Mouse (Mus musculus) forebrain, postnatal 0 days (tissue): ENCODE measurements around the gene Guk1. TPM values are rescaled to one million over a fixed set of nuclear protein-coding genes. Genes with fewer than 3 reads are reported as not detected.

Experiments used
- ATAC-seq: fragments of 200-750 bp; cut with Nextera tagmentation; 2 replicates; pipeline ENCODE4 v1.8.0; 2017; ENCODE audit warnings: mild to moderate bottlenecking, moderate library complexity
- DNase-seq: peaks from one replicate; pipeline ENCODE4 v3.0.0-alpha.2; 2015
- H3K27ac ChIP-seq: fragments of 300-500 bp; sonication (generic); 2 replicates; pipeline ENCODE4 v1.5.1; 2014; ENCODE audit warnings: low read depth, mild to moderate bottlenecking, antibody characterized with exemption, low read length, moderate library complexity, mixed read lengths
- H3K27me3 ChIP-seq: fragments of 300-500 bp; sonication (generic); 2 replicates; pipeline ENCODE4 v1.6.1; 2014; ENCODE audit warnings: mild to moderate bottlenecking, low read length, mixed read lengths; ENCODE audit not compliant: insufficient read depth
- H3K36me3 ChIP-seq: fragments of 300-500 bp; sonication (generic); 2 replicates; pipeline ENCODE4 v1.6.1; 2014; ENCODE audit warnings: mild to moderate bottlenecking, moderate library complexity; ENCODE audit not compliant: insufficient read depth
- H3K4me1 ChIP-seq: fragments of 300-500 bp; sonication (generic); 2 replicates; pipeline ENCODE4 v1.6.1; 2014; ENCODE audit warnings: antibody characterized with exemption; ENCODE audit not compliant: insufficient read depth
- H3K4me2 ChIP-seq: fragments of 300-500 bp; sonication (generic); 2 replicates; pipeline ENCODE4 v1.6.1; 2014; ENCODE audit warnings: low read depth, mild to moderate bottlenecking, moderate library complexity
- H3K4me3 ChIP-seq: fragments of 300-500 bp; sonication (generic); 2 replicates; pipeline ENCODE4 v1.5.1; 2014; ENCODE audit warnings: low read depth, low read length, mixed read lengths
- H3K9ac ChIP-seq: fragments of 300-500 bp; sonication (generic); 2 replicates; pipeline ENCODE4 v1.6.1; 2014; ENCODE audit warnings: mild to moderate bottlenecking
- H3K9me3 ChIP-seq: fragments of 300-500 bp; sonication (generic); 2 replicates; pipeline ENCODE4 v1.6.1; 2016; ENCODE audit warnings: low read length
- CTCF ChIP-seq: sonication (generic); IDR thresholded peaks from 2 replicates; pipeline ENCODE4 v1.5.1; 2016; ENCODE audit warnings: antibody characterized with exemption, control low read depth, low read depth
- WGBS: fragments of 180-500 bp; shearing (Covaris S2); extraction: QIAGEN DNeasy Blood & Tissue Kit; methylation state at CpG from one replicate; pipeline ENCODE4 v1.1.7; 2014; 5-methylcytosine and 5-hydroxymethylcytosine counted together
- polyA plus RNA-seq: library from polyadenylated mRNA; unstranded; fragments of >200 nt; fragmentation: Nextera tagmentation; extraction: Ambion mirVana; gene quantifications from 2 replicates; pipeline ENCODE4 v1.2.1, GENCODE M21; 2015
- total RNA-seq: library from RNA; depleted of rRNA; stranded (reverse); fragments of >200 nt; gene quantifications from 2 replicates; pipeline ENCODE4 v1.2.3, GENCODE M21; 2014

The Guk1 gene
- total and polyA plus RNA-seq, 2 experiments from 2014 or later, result 122 to 274 TPM

DNA sequence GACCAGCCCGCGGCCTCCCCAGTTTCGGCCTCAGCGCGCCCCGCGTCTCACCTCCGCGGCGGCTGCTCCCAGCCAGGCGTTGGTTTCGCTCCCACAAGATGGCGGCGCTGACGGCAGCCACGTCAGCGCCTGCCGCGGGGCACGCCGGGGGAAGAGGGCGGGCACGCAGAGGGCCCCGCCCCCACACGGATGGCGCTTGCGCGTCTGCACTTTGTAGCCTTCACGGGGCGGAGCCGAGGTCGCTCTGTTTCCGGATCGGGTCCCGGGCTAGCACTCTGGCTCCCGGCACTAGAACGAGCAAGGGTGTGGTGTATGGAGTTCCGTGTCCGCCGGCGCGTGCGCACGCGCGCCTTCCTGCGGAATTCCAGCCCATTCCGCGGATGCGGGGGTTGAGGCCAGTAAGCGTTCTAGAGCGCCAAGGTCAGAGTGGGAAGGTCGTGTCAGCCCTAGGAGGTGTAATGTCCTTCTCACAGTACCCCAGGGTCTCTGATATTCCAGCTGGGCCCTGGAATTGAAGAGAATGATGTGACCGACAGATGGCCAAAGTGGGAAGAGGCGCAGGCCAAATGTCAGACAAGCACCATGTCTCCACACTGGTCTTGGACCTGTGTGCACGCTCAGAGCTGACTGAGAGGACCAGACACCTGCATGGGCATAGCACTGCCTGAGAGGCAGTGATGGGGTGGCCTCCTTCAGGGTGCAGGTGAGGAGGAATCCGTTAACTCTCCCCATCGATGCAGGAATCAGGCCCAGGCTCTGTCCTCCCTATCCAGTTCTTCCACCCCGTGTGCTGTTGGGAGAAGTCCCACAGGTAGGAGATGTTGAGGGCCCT, 36.3 kb upstream of the Guk1 start, which contains the start of gene Arf1:
TSS of gene Arf1 (minus strand) at position 149 of the 832 bp plus-strand sequence.
- WGBS, result 10% methylated on average over 58 of the region's 59 CpGs

DNA sequence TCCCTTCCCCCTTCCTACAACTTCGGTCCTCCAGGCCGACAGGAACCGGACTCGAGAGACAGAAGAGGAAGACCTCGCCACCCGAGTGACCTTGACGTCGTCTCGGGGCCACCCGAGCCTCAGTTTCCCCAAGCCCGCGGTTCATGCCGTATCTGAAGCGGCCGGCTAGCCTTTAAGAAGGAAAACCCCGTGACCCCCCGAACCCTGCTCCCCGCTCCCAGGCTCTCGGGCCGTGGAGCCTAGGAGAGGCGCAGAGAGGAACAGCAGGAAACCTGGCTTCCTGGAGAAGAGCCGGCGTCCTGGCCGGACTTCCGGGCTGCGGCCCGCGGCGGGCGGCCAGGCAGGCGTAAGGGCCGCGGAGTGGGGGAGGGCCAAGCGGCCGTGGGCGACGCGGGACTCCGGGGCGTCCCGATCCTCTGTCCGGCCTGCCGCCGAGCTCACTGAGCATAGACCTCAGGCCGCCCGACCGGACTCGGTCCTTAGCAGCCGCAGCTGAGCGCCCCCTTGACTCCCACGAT, 35.7 kb upstream of the Guk1 start:
- Histone ChIP-seq H3K27me3 (no peaks in the 10 kb centered on the region), H3K36me3 (no peaks in the 10 kb centered on the region), H3K9ac (peak overlapping the region; percentile 96), H3K9me3 (no peaks in the 10 kb centered on the region), H3K27ac (peak overlapping the region; percentile 89), H3K4me2 (peak overlapping the region; percentile 92), H3K4me1 (peaks cover 33% of the 10 kb centered on the region), H3K4me3 (peak overlapping the region; percentile 99)
- WGBS, result under 1% methylated on average over 51 of the region's 51 CpGs
- TF ChIP-seq CTCF, result no peak
- ATAC-seq, result peak; percentile 70
- no peak for DNase-seq

More for the DNA sequence above, 36.3 kb upstream of the Guk1 start, which contains the start of gene Arf1:
- no peak; the same call in 1 of the 2 replicates for TF ChIP-seq CTCF
- Histone ChIP-seq H3K4me3 (peak within 1 kb of the TSS; percentile 99), H3K36me3 (no peaks in the 10 kb centered on the region), H3K4me1 (peaks cover 31% of the 10 kb centered on the region), H3K27me3 (no peaks in the 10 kb centered on the region), H3K9me3 (no peaks in the 10 kb centered on the region), H3K9ac (peak within 1 kb of the TSS; percentile 96), H3K4me2 (peak within 1 kb of the TSS; percentile 92), H3K27ac (peak within 1 kb of the TSS; percentile 89)
- peak; percentile 98 for ATAC-seq
- peak; percentile 98 for DNase-seq

DNA sequence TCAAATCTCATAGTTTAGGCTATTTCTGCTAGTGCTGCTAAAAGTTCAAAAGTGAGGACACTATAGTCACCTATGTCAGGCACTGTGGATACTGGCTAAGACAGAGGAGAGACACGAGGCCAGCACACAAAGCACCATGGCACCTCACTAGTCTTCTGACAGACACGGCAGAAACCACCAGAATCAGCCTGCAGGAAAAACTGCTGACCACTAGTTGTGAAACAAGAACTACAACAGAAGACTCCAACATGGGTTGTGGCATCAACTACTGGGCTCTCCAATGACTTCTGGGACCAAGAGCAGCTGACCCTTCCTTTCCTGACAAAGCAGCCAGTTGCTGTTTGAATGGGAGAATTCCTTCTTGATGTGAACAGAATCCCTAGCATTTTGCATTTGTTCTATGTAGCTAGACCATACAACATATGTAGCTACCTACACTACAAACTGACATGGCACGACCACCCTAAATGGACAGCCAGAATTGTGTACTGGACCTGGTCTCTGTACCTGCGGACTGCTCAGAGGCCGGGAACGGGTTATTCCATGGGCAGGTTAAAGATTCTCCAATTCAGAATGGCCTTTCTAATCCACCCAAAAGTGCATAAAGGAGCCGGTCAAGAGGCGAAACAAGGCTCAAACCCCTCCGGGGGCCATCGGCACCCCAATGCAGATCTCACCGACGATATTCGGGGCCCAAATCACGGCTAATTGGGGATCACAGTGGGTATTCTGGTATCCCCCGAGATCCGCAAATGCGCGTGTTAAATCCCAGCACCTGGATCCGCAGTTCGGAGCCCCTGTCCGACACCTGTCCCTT, 35.0 kb upstream of the Guk1 start:
- DNase-seq (no peak), ATAC-seq (no peak)
- WGBS, result 5% methylated on average over 21 of the region's 21 CpGs
- H3K4me3 ChIP-seq, result peak overlapping the region; percentile 99
- H3K27me3 ChIP-seq, result no peaks in the 10 kb centered on the region
- H3K9me3 ChIP-seq, result no peaks in the 10 kb centered on the region
- no peak for TF ChIP-seq CTCF
- H3K4me1 ChIP-seq, result peaks cover 33% of the 10 kb centered on the region
- H3K9ac ChIP-seq, result peak overlapping the region; percentile 96
- H3K36me3 ChIP-seq, result no peaks in the 10 kb centered on the region
- peak overlapping the region; percentile 92 for H3K4me2 ChIP-seq
- peak overlapping the region; percentile 89 for H3K27ac ChIP-seq

DNA sequence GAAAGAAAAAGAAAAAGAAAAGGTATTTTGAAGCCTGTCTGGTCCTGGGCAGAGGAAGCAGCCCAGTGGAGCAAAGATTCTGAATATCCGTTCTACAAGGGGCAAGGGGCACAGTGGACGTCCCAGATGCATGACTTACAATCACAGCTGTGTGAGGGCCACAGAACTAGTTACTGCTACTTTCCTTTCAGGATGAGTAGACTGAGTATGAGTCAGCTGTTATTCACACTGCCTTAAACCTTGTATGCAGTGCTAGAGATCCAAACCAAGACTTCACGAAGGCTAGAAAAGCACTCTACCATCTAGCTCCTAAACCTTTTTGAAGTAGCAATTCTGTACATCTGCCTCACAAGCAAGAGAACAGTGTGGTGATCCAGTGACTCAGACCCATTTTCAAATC, 34.2 kb upstream of the Guk1 start:
- 57% methylated on average over 3 of the region's 3 CpGs for WGBS
- Histone ChIP-seq H3K36me3 (no peaks in the 10 kb centered on the region), H3K4me1 (peaks cover 33% of the 10 kb centered on the region), H3K9ac (peak overlapping the region; percentile 96; the same call in 1 of the 2 replicates), H3K27ac (no peak overlapping the region), H3K9me3 (no peaks in the 10 kb centered on the region), H3K4me2 (peak overlapping the region; percentile 92), H3K4me3 (peak overlapping the region; percentile 99), H3K27me3 (no peaks in the 10 kb centered on the region)
- TF ChIP-seq CTCF, result no peak
- DNase-seq, result no peak
- ATAC-seq, result no peak

DNA sequence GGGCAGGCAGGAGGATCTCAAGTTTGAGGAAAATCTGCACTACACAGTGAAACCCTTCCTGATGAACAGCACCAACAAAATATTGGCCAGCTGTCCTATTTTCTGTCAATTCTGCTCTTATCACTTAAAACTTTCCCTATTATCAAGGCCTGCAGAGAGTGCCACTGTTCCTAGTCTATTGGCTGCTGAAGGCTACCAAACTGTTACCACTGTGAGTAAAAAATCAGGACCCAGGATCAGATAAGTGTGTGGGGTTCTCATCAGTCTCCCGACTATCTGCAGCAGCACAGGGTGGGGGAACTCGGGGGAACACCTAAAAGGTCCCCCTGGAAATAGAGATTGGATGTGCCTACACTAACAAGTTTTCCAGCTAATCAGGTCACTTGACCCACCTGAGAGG, 33.2 kb upstream of the Guk1 start:
- H3K4me1 ChIP-seq, result peaks cover 33% of the 10 kb centered on the region
- ATAC-seq, result no peak
- no peak overlapping the region for H3K9ac ChIP-seq
- no peaks in the 10 kb centered on the region for H3K27me3 ChIP-seq
- DNase-seq, result no peak
- H3K4me3 ChIP-seq, result no peak overlapping the region
- H3K27ac ChIP-seq, result no peak overlapping the region
- TF ChIP-seq CTCF, result no peak
- no peaks in the 10 kb centered on the region for H3K36me3 ChIP-seq
- no peaks in the 10 kb centered on the region for H3K9me3 ChIP-seq
- no peak overlapping the region for H3K4me2 ChIP-seq
- WGBS, result 83% methylated on average over 2 of the region's 2 CpGs

DNA sequence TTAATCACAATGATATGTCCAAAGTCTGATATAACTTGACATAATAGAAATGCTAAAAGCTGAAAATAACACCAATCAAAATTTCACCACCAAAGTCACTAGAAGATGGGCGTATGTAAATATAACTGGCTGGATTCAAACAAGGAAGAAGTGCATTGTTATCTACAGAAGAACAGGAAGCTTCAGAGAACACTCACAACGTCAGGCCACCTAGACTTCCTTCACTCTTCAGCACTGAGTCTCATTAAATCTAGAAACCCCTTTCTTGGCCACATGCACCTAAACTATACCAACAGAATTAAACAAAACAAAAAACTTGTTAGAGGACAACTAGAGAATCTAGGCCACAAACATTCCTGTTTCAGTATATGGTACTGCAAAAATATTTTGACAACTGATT, 32.5 kb upstream of the Guk1 start:
- no peaks in the 10 kb centered on the region for H3K36me3 ChIP-seq
- ATAC-seq (no peak), DNase-seq (no peak)
- no peak overlapping the region for H3K4me2 ChIP-seq
- H3K4me1 ChIP-seq, result peaks cover 33% of the 10 kb centered on the region
- 71% methylated on average over 2 of the region's 2 CpGs for WGBS
- TF ChIP-seq CTCF, result no peak
- no peak overlapping the region for H3K4me3 ChIP-seq
- no peak overlapping the region for H3K27ac ChIP-seq
- no peaks in the 10 kb centered on the region for H3K9me3 ChIP-seq
- no peaks in the 10 kb centered on the region for H3K27me3 ChIP-seq
- no peak overlapping the region for H3K9ac ChIP-seq

DNA sequence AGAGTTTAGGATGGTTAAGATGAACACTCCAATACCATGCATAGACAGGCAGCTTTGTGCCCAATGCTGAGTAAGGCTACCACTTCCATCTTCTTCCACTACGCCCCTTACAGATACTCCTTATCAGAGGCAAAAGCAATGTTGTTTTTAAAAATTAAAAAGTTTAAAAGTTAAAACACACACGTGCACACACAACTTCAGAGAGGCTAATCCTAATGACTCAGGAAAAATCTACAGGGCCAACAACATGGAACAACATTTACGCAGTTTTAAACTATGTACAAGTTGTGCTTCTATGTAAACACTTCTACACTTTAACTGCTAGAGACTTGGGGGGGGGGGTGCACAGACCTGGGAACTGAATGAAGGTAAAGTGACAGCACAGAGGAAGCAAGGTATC, 32.0 kb upstream of the Guk1 start:
- ATAC-seq (no peak), DNase-seq (no peak)
- Histone ChIP-seq H3K27ac (no peak overlapping the region), H3K36me3 (no peaks in the 10 kb centered on the region), H3K4me1 (peaks cover 33% of the 10 kb centered on the region), H3K9me3 (no peaks in the 10 kb centered on the region), H3K4me3 (no peak overlapping the region), H3K4me2 (no peak overlapping the region), H3K27me3 (no peaks in the 10 kb centered on the region), H3K9ac (no peak overlapping the region)
- TF ChIP-seq CTCF, result no peak
- WGBS, result 97% methylated on average over 3 of the region's 3 CpGs
